Mouse (Mus musculus) thymus, adult 2 months (tissue): ENCODE data around the gene Tmx4.

Experiments used
- CTCF ChIP-seq: fragments of 200-500 bp; IDR thresholded peaks from 2 replicates; pipeline ENCODE4 v1.5.1; 2012; ENCODE audit warnings: mild to moderate bottlenecking, control low read depth, low read length, moderate library complexity, borderline replicate concordance; ENCODE audit not compliant: control insufficient read depth, poor library complexity, insufficient read depth; ENCODE audit errors: extremely low read depth
- POLR2A ChIP-seq: fragments of 200-500 bp; IDR thresholded peaks from 2 replicates; pipeline ENCODE4 v1.6.1; 2012; ENCODE audit warnings: mild to moderate bottlenecking, low read length, control low read depth, moderate library complexity; ENCODE audit not compliant: control insufficient read depth, poor library complexity, insufficient read depth; ENCODE audit errors: extremely low read depth

DNA sequence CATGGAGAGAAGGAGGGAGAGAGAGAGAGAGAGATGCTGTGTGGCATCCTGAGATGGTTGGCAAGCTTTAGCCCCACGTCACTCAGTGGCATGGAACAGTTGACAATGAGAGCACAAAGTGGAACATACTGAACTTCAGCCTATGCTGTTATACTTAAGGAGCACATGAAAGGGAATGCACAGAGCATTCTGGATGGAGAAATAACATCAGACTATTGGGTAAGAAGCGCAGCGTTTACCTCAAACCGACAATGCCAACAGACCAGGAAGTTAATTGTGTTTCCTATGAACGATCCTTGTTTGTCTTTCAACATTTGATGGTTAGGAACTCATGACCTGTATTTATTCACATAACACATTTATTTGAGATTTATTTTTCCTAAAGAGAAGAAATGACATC is 8.8 kb upstream of the Tmx4 start:
- TF ChIP-seq CTCF: no peak
- TF ChIP-seq POLR2A: no peak
